ENCODE assay signal across 7 mouse cellular contexts in genomic region chr3:129204441-129205313, GRCm38 (mm10). TPM values are rescaled to one million over a fixed set of nuclear protein-coding genes. Genes with fewer than 3 reads are reported as not detected.
DNase-seq lines count a peak whose midpoint lies in the region; ATAC-seq lines count a peak whose summit lies in the region.

No protein-coding gene starts in this region.

- peaks cover 23% of the 10 kb centered on the region for H3K4me1 ChIP-seq in hindbrain, embryonic 13.5 days (replicated peaks)
- peaks cover 47% of the 10 kb centered on the region for H3K4me1 ChIP-seq in midbrain, embryonic 10.5 days
- peaks cover 15% of the 10 kb centered on the region for H3K4me1 ChIP-seq in stomach, embryonic 15.5 days

- peak overlapping the region; percentile 70 for H3K4me2 ChIP-seq in hindbrain, embryonic 13.5 days
- peak overlapping the region; percentile 89 for H3K4me2 ChIP-seq in stomach, embryonic 15.5 days

- no peak overlapping the region for H3K27ac ChIP-seq in hindbrain, embryonic 13.5 days
- peak overlapping the region; percentile 78 for H3K27ac ChIP-seq in midbrain, embryonic 10.5 days (replicated peaks)
- H3K27ac ChIP-seq in stomach, embryonic 15.5 days = no peak overlapping the region

- peak; percentile 96 for ATAC-seq in hindbrain, embryonic 13.5 days (ENCODE audit: low FRiP score)
- ATAC-seq in stomach, embryonic 15.5 days (ENCODE audit: insufficient read depth, low FRiP score, low read depth) = peak; percentile 90

- intact Hi-C loops in left cerebral cortex, postnatal 36 days (cut with DNase I) = loop anchor here (1.0 to 10.0 kb wide), 3 partner anchors 856 to 1903 kb away; no protein-coding TSS in a partner anchor

- H3K9me3 ChIP-seq in hindbrain, embryonic 13.5 days = no peaks in the 10 kb centered on the region
- no peaks in the 10 kb centered on the region for H3K9me3 ChIP-seq in midbrain, embryonic 10.5 days (replicated peaks)
- H3K9me3 ChIP-seq in stomach, embryonic 15.5 days = no peaks in the 10 kb centered on the region

- under 1% methylated on average over 48 of the region's 48 CpGs for WGBS in hindbrain, embryonic 13.5 days
- WGBS in midbrain, embryonic 10.5 days = under 1% methylated on average over 48 of the region's 48 CpGs
- 1% methylated on average over 48 of the region's 48 CpGs for WGBS in stomach, embryonic 15.5 days

- H3K27me3 ChIP-seq in hindbrain, embryonic 13.5 days = peaks cover 94% of the 10 kb centered on the region
- peaks cover 100% of the 10 kb centered on the region for H3K27me3 ChIP-seq in midbrain, embryonic 10.5 days (ENCODE audit: low read depth, poor library complexity, severe bottlenecking)
- H3K27me3 ChIP-seq in stomach, embryonic 15.5 days (replicated peaks) = peaks cover 81% of the 10 kb centered on the region

- peak overlapping the region; percentile 42 for H3K4me3 ChIP-seq in hindbrain, embryonic 13.5 days
- peak overlapping the region; percentile 59 for H3K4me3 ChIP-seq in midbrain, embryonic 10.5 days
- H3K4me3 ChIP-seq in stomach, embryonic 15.5 days (replicated peaks) = peak overlapping the region; percentile 43

- peak overlapping the region; percentile 59; the same call in 1 of the 2 replicates for H3K9ac ChIP-seq in hindbrain, embryonic 13.5 days
- no peak overlapping the region for H3K9ac ChIP-seq in stomach, embryonic 15.5 days

- no peaks in the 10 kb centered on the region for H3K36me3 ChIP-seq in hindbrain, embryonic 13.5 days
- no peaks in the 10 kb centered on the region for H3K36me3 ChIP-seq in midbrain, embryonic 10.5 days
- H3K36me3 ChIP-seq in stomach, embryonic 15.5 days = no peaks in the 10 kb centered on the region

- peak; percentile 92 for DNase-seq in R1 (ENCODE audit: low read depth, low spot score)
- DNase-seq in brain, adult 2 months (ENCODE audit: low read depth, low spot score) = peak; percentile 71
- peak; percentile 31 to 76 for DNase-seq in frontal cortex, adult 2 months (ENCODE audit: extremely low spot score in 1 of 2, low spot score in 1 of 2)
- peak; percentile 73 to 76 for DNase-seq in left cerebral cortex, postnatal 36 days (ENCODE audit: low spot score in 2 of 2)
- DNase-seq in midbrain, embryonic 10.5 days (ENCODE audit: low spot score) = peak; percentile 91

RNA-seq across cellular contexts. Expression of gene Pitx2, which starts 5.0 kb away (rescaled TPM):
- polyA plus RNA-seq in frontal cortex, adult 2 months (2012; rRNA removed) = 0.17 TPM in 1 of 2 replicates, not detected in the other
- 2.1 and 2.6 TPM in 2 replicates for polyA plus RNA-seq in hindbrain, embryonic 13.5 days (2015; fragmentation: Nextera tagmentation; extraction: Ambion mirVana)
- not detected for total RNA-seq in left cerebral cortex, postnatal 36 days (2021)
- 27.8 and 47.0 TPM in 2 replicates for polyA plus RNA-seq in midbrain, embryonic 10.5 days (2016; fragmentation: Nextera tagmentation; extraction: Ambion mirVana)
- polyA plus RNA-seq in stomach, embryonic 15.5 days (2015; fragmentation: Nextera tagmentation; extraction: Ambion mirVana) = 16.5 and 23.8 TPM in 2 replicates
